Mouse (Mus musculus): ENCODE results near the gene Bcl2l12. TPM values are rescaled to one million over a fixed set of nuclear protein-coding genes. Genes with fewer than 3 reads are reported as not detected.
"Not testable (repeated sequence)": the region's sequence is repeated elsewhere in the genome, so short reads cannot be mapped to it uniquely, and the experiment has no call there.

Gene Bcl2l12
- polyA plus RNA-seq, 1 experiment from 2014 or later = 19.7 TPM

DNA sequence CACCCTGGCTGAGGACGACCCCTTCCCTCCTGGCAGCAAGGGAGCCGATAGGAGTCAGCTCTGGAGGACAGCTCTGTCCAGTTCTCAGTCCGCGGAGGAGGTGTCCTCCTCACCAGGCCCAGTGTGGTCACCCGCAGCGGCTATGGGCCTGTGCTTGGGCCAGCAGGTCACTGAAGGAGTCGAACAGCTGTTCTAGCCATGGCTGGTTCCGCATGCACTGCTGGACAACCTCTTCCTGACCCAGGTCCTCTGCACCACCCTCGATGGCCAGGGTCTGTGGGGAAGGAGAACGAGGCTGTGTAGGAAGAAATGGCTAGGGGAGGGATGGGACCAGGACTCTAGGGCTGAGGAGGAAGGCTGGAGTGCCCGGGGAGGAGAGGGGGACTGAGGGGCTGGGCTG lies 29.8 kb upstream of the Bcl2l12 start:
- peaks cover 15% of the 10 kb centered on the region for H3K4me1 ChIP-seq (replicated peaks)
- no peak overlapping the region for H3K9ac ChIP-seq
- no peaks in the 10 kb centered on the region for H3K27me3 ChIP-seq
- 91% methylated on average over 11 of the region's 11 CpGs for WGBS
- H3K4me2 ChIP-seq = no peak overlapping the region
- H3K9me3 ChIP-seq = no peaks in the 10 kb centered on the region
- no peak overlapping the region for H3K4me3 ChIP-seq
- peaks cover 70% of the 10 kb centered on the region for H3K36me3 ChIP-seq
- no peak overlapping the region for H3K27ac ChIP-seq
- ATAC-seq (ENCODE audit: low FRiP score) = no peak

DNA sequence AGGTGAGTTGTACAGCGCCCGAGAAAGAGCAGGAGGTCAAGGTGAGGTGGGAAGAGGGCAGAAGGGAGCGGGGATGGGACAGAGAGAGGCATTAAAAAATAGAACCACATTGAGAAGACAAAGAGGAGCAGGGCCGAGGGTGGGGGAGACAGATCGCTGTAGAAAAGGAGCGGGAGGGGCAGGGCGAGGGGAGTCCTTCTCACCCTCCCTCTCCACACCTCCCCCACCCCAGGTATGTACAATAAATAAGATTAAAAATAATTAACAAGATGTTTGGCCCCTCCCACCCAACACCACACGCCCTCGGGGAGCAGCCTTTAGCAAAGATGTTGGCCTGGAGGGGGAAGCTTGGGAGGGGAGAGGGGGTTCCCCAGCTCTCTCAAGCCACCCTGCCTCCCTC lies 29.2 kb upstream of the Bcl2l12 start:
- Histone ChIP-seq H3K36me3 (peaks cover 64% of the 10 kb centered on the region), H3K9me3 (no peaks in the 10 kb centered on the region), H3K4me1 (replicated peaks) (peaks cover 15% of the 10 kb centered on the region), H3K27ac (no peak overlapping the region), H3K27me3 (no peaks in the 10 kb centered on the region), H3K9ac (no peak overlapping the region), H3K4me3 (no peak overlapping the region), H3K4me2 (no peak overlapping the region)
- no peak for ATAC-seq (ENCODE audit: low FRiP score)
- 87% methylated on average over 9 of the region's 9 CpGs for WGBS

GRCm38 (mm10) chr7:45026256-45026655 lies 27.7 kb upstream of the Bcl2l12 start:
- Histone ChIP-seq H3K9ac (no peak overlapping the region), H3K4me3 (no peak overlapping the region), H3K4me2 (no peak overlapping the region), H3K36me3 (peaks cover 49% of the 10 kb centered on the region), H3K27me3 (no peaks in the 10 kb centered on the region), H3K9me3 (no peaks in the 10 kb centered on the region), H3K27ac (peak overlapping the region; percentile 42), H3K4me1 (replicated peaks) (peaks cover 15% of the 10 kb centered on the region)
- WGBS = 42% methylated on average over 2 of the region's 2 CpGs
- ATAC-seq (ENCODE audit: low FRiP score) = peak; percentile 46; the same call in 1 of the 2 replicates

DNA sequence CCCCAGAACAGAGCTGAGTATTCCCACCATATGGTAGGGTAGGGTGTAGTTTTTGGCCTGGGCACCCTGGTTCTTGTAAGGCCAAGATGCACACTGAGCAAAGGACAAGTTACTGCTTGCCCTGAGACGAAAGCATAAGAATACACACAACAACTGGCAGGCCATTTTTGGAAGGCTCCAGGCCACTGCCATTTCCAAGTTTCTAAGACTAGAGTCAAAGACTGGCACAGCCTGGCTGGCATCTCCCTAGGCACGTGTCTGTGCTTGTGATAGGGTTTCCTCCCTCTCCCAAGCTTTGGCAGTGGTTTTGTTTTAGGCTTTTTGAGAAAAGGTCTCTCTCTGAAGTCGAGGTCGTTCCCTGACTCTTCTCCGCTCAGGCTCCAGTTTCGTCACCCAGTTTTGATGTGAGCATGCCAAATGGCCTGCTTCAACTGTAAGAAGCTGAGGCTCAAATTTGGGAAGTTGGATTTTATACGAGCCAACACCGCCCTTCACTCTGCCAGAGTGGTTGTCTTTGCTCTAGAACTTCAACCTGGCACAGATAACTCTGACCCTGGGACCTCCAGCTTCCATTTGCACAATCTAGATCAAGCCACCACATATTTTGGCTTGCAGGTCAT lies 27.2 kb upstream of the Bcl2l12 start:
- no peak overlapping the region for H3K4me2 ChIP-seq
- 86% methylated on average over 8 of the region's 8 CpGs for WGBS
- ATAC-seq (ENCODE audit: low FRiP score) = no peak
- no peaks in the 10 kb centered on the region for H3K27me3 ChIP-seq
- H3K27ac ChIP-seq = peak overlapping the region; percentile 42; the same call in 1 of the 2 replicates
- peaks cover 43% of the 10 kb centered on the region for H3K36me3 ChIP-seq
- H3K9me3 ChIP-seq = no peaks in the 10 kb centered on the region
- peaks cover 15% of the 10 kb centered on the region for H3K4me1 ChIP-seq (replicated peaks)
- no peak overlapping the region for H3K9ac ChIP-seq
- no peak overlapping the region for H3K4me3 ChIP-seq

- Histone ChIP-seq H3K9ac (no peak overlapping the region), H3K27ac (0 out of 2 replicates have a peak overlapping the region, but pooled peaks have one; percentile 5), H3K4me2 (no peak overlapping the region), H3K4me3 (no peak overlapping the region), H3K36me3 (peaks cover 32% of the 10 kb centered on the region), H3K4me1 (replicated peaks) (peaks cover 15% of the 10 kb centered on the region), H3K9me3 (no peaks in the 10 kb centered on the region), H3K27me3 (no peaks in the 10 kb centered on the region)
- WGBS = 90% methylated on average over 15 of the region's 15 CpGs
- ATAC-seq (ENCODE audit: low FRiP score) = no peak
Observed at GRCm38 (mm10) chr7:45024281-45025248, 26.1 kb upstream of the Bcl2l12 start.

DNA sequence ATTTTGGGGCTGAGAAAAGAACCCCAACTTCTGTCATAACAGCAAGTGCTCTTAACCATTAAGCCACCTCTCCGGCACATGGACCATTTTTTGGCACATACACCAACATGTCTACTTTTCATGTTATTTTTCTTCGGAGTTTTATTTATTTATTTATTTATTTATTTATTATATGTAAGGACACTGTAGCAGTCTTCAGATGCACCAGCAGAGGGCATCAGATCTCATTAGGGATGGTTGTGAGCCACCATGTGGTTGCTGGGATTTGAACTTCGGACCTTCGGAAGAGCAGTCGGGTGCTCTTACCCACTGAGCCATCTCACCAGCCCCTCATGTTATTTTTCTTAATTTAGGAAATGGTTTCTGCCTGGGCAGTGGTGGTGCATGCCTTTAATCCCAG lies 25.2 kb upstream of the Bcl2l12 start:
- not testable (repeated sequence) for H3K27me3 ChIP-seq
- WGBS = 80% methylated on average over 5 of the region's 5 CpGs

DNA sequence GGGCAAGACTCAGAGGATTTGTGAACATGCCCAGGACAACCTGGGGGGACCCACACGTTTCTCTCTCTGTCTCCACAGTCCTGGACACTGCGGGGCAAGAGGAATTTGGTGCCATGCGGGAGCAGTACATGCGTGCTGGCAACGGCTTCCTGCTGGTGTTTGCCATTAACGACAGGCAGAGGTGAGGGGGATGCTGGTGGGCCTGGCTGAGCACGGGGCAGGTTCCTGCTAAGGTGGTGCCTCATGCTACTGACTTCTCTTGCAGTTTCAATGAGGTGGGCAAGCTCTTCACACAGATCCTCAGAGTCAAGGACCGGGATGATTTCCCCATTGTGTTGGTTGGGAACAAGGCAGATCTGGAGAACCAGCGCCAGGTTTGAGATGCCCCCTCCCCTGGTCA lies 21.7 kb upstream of the Bcl2l12 start:
- Histone ChIP-seq H3K4me2 (no peak overlapping the region), H3K27me3 (peaks cover 6% of the 10 kb centered on the region; the same call in 1 of the 2 replicates), H3K4me3 (no peak overlapping the region), H3K27ac (no peak overlapping the region), H3K9me3 (no peaks in the 10 kb centered on the region), H3K9ac (no peak overlapping the region), H3K4me1 (replicated peaks) (peaks cover 25% of the 10 kb centered on the region), H3K36me3 (no peaks in the 10 kb centered on the region)
- no peak for ATAC-seq (ENCODE audit: low FRiP score)
- WGBS = 84% methylated on average over 9 of the region's 9 CpGs

More for the DNA sequence above, 25.2 kb upstream of the Bcl2l12 start:
- H3K9me3 ChIP-seq; H3K27ac ChIP-seq; ATAC-seq (ENCODE audit: low FRiP score); H3K9ac ChIP-seq; H3K4me2 ChIP-seq; H3K4me3 ChIP-seq: not testable (repeated sequence)
- peaks cover 23% of the 10 kb centered on the region for H3K36me3 ChIP-seq
- H3K4me1 ChIP-seq (replicated peaks) = peaks cover 20% of the 10 kb centered on the region

- Histone ChIP-seq H3K27me3 (peaks cover 6% of the 10 kb centered on the region; the same call in 1 of the 2 replicates), H3K9ac (no peak overlapping the region), H3K4me2 (peak overlapping the region; percentile 29; the same call in 1 of the 2 replicates), H3K9me3 (no peaks in the 10 kb centered on the region), H3K4me1 (replicated peaks) (peaks cover 36% of the 10 kb centered on the region), H3K4me3 (no peak overlapping the region), H3K36me3 (no peaks in the 10 kb centered on the region), H3K27ac (peak overlapping the region; percentile 48; the same call in 1 of the 2 replicates)
- no peak for ATAC-seq (ENCODE audit: low FRiP score)
- WGBS = 44% methylated on average over 8 of the region's 8 CpGs
Observed at GRCm38 (mm10) chr7:45019031-45019571, 20.6 kb upstream of the Bcl2l12 start.

- peak within 1 kb of the TSS; percentile 71 for H3K9ac ChIP-seq
- peak within 1 kb of the TSS; percentile 83 for H3K4me2 ChIP-seq
- H3K27ac ChIP-seq = peak within 1 kb of the TSS; percentile 88
- peaks cover 47% of the 10 kb centered on the region for H3K4me1 ChIP-seq (replicated peaks)
- H3K36me3 ChIP-seq = peaks cover 14% of the 10 kb centered on the region
- no peaks in the 10 kb centered on the region for H3K9me3 ChIP-seq
- peak within 1 kb of the TSS; percentile 45 for H3K4me3 ChIP-seq
- WGBS = under 1% methylated on average over 36 of the region's 36 CpGs
- peaks cover 6% of the 10 kb centered on the region; the same call in 1 of the 2 replicates for H3K27me3 ChIP-seq
- ATAC-seq (ENCODE audit: low FRiP score) = peak; percentile 82
Observed at GRCm38 (mm10) chr7:45017242-45018061, 18.9 kb upstream of the Bcl2l12 start, which contains the start of gene Rras. Gene Rras (plus strand): TSS chr7:45017961.

GRCm38 (mm10) chr7:45016761-45017160 lies 18.2 kb upstream of the Bcl2l12 start:
- Histone ChIP-seq H3K36me3 (peaks cover 21% of the 10 kb centered on the region), H3K4me1 (replicated peaks) (peaks cover 47% of the 10 kb centered on the region), H3K27ac (peak overlapping the region; percentile 88), H3K4me2 (peak overlapping the region; percentile 83), H3K9ac (peak overlapping the region; percentile 71), H3K9me3 (no peaks in the 10 kb centered on the region), H3K27me3 (peaks cover 6% of the 10 kb centered on the region; the same call in 1 of the 2 replicates), H3K4me3 (peak overlapping the region; percentile 45)
- ATAC-seq (ENCODE audit: low FRiP score) = no peak
- 4% methylated on average over 4 of the region's 4 CpGs for WGBS

- Histone ChIP-seq H3K27ac (peak within 1 kb of the TSS; percentile 89), H3K4me3 (peak within 1 kb of the TSS; percentile 91), H3K36me3 (peaks cover 28% of the 10 kb centered on the region), H3K27me3 (peaks cover 6% of the 10 kb centered on the region; the same call in 1 of the 2 replicates), H3K9me3 (no peaks in the 10 kb centered on the region), H3K9ac (peak within 1 kb of the TSS; percentile 97), H3K4me2 (peak within 1 kb of the TSS; percentile 85), H3K4me1 (replicated peaks) (peaks cover 47% of the 10 kb centered on the region)
- WGBS = under 1% methylated on average over 69 of the region's 69 CpGs
- peak; percentile 93 for ATAC-seq (ENCODE audit: low FRiP score)
Observed at GRCm38 (mm10) chr7:45015957-45016612, 17.6 kb upstream of the Bcl2l12 start, which contains the start of gene Scaf1. Gene Scaf1 (minus strand): TSS chr7:45016363.
